Mouse (Mus musculus) midbrain, embryonic 13.5 days (tissue): Measurements from ENCODE around the gene Nell2. TPM values are rescaled to one million over a fixed set of nuclear protein-coding genes. Genes with fewer than 3 reads are reported as not detected.

ENCODE experiments used
- ATAC-seq: fragments of 200-750 bp; cut with Nextera tagmentation; 2 replicates; pipeline ENCODE4 v1.8.0; 2017; ENCODE audit warnings: mild to moderate bottlenecking, moderate TSS enrichment, moderate library complexity
- H3K27ac ChIP-seq: fragments of 300-500 bp; sonication (generic); 2 replicates; pipeline ENCODE4 v1.5.1; 2015; ENCODE audit warnings: inconsistent platforms, mild to moderate bottlenecking, moderate library complexity
- H3K27me3 ChIP-seq: fragments of 300-500 bp; sonication (generic); 2 replicates; pipeline ENCODE4 v1.6.1; 2015; ENCODE audit warnings: mild to moderate bottlenecking, inconsistent platforms
- H3K36me3 ChIP-seq: fragments of 300-500 bp; sonication (generic); 2 replicates; pipeline ENCODE4 v1.6.1; 2015; ENCODE audit warnings: mild to moderate bottlenecking, inconsistent platforms
- H3K4me1 ChIP-seq: fragments of 300-500 bp; sonication (generic); replicated peaks from 2 replicates; pipeline ENCODE4 v1.6.1; 2015; ENCODE audit warnings: inconsistent platforms
- H3K4me2 ChIP-seq: fragments of 300-500 bp; sonication (generic); replicated peaks from 2 replicates; pipeline ENCODE4 v1.6.1; 2015; ENCODE audit warnings: moderate library complexity, mild to moderate bottlenecking, inconsistent platforms
- H3K4me3 ChIP-seq: fragments of 300-500 bp; sonication (generic); replicated peaks from 2 replicates; pipeline ENCODE4 v1.5.1; 2015; ENCODE audit warnings: mild to moderate bottlenecking, inconsistent platforms
- H3K9ac ChIP-seq: fragments of 300-500 bp; sonication (generic); replicated peaks from 2 replicates; pipeline ENCODE4 v1.6.1; 2015; ENCODE audit warnings: mild to moderate bottlenecking, inconsistent platforms
- H3K9me3 ChIP-seq: fragments of 300-500 bp; sonication (generic); 2 replicates; pipeline ENCODE4 v1.6.1; 2016; ENCODE audit warnings: mild to moderate bottlenecking, inconsistent platforms
- WGBS: fragments of 180-500 bp; shearing (Covaris S2); methylation state at CpG from one replicate; pipeline ENCODE4 v1.1.7; 2015; 5-methylcytosine and 5-hydroxymethylcytosine counted together
- polyA plus RNA-seq: library from polyadenylated mRNA; unstranded; fragments of >200 nt; fragmentation: Nextera tagmentation; extraction: Ambion mirVana; gene quantifications from 2 replicates; pipeline ENCODE4 v1.2.1, GENCODE M21; 2015

The Nell2 gene
- polyA plus RNA-seq, 1 experiment from 2014 or later = 153 TPM

GRCm38 (mm10) chr15:95131401-95131800 is 397.0 kb downstream of the Nell2 start:
- no peak overlapping the region for H3K4me3 ChIP-seq
- H3K27ac ChIP-seq = no peak overlapping the region
- H3K4me2 ChIP-seq = no peak overlapping the region
- ATAC-seq = no peak
- WGBS = 67% methylated on average over 4 of the region's 4 CpGs
- no peaks in the 10 kb centered on the region for H3K27me3 ChIP-seq
- no peaks in the 10 kb centered on the region for H3K9me3 ChIP-seq
- 0 out of 2 replicates have a peak, but pooled peaks cover 3% of the 10 kb centered on the region for H3K4me1 ChIP-seq
- H3K9ac ChIP-seq = no peak overlapping the region
- H3K36me3 ChIP-seq = no peaks in the 10 kb centered on the region

GRCm38 (mm10) chr15:95108626-95109025 is 419.7 kb downstream of the Nell2 start:
- Histone ChIP-seq H3K4me1 (no peaks in the 10 kb centered on the region), H3K27ac (no peak overlapping the region), H3K9ac (no peak overlapping the region), H3K36me3 (no peaks in the 10 kb centered on the region), H3K4me3 (no peak overlapping the region), H3K4me2 (no peak overlapping the region), H3K27me3 (no peaks in the 10 kb centered on the region), H3K9me3 (no peaks in the 10 kb centered on the region)
- WGBS = 85% methylated on average over 4 of the region's 4 CpGs
- no peak for ATAC-seq

GRCm38 (mm10) chr15:95107246-95107809 is 421.0 kb downstream of the Nell2 start:
- 70% methylated on average over 8 of the region's 8 CpGs for WGBS
- Histone ChIP-seq H3K27ac (0 out of 2 replicates have a peak overlapping the region, but pooled peaks have one; percentile 9), H3K9ac (no peak overlapping the region), H3K36me3 (no peaks in the 10 kb centered on the region), H3K9me3 (no peaks in the 10 kb centered on the region), H3K4me1 (no peaks in the 10 kb centered on the region), H3K4me2 (no peak overlapping the region), H3K27me3 (no peaks in the 10 kb centered on the region), H3K4me3 (no peak overlapping the region)
- ATAC-seq = no peak

GRCm38 (mm10) chr15:95101522-95101921 is 426.8 kb downstream of the Nell2 start:
- no peak overlapping the region for H3K27ac ChIP-seq
- no peaks in the 10 kb centered on the region for H3K36me3 ChIP-seq
- H3K4me3 ChIP-seq = no peak overlapping the region
- no peaks in the 10 kb centered on the region for H3K27me3 ChIP-seq
- no peaks in the 10 kb centered on the region for H3K9me3 ChIP-seq
- H3K4me2 ChIP-seq = no peak overlapping the region
- H3K9ac ChIP-seq = no peak overlapping the region
- no peak for ATAC-seq
- H3K4me1 ChIP-seq = no peaks in the 10 kb centered on the region

- H3K4me3 ChIP-seq = no peak overlapping the region
- no peaks in the 10 kb centered on the region for H3K36me3 ChIP-seq
- no peaks in the 10 kb centered on the region for H3K9me3 ChIP-seq
- H3K4me2 ChIP-seq = no peak overlapping the region
- 88% methylated on average over 7 of the region's 7 CpGs for WGBS
- ATAC-seq = no peak
- no peaks in the 10 kb centered on the region for H3K4me1 ChIP-seq
- no peaks in the 10 kb centered on the region for H3K27me3 ChIP-seq
- no peak overlapping the region for H3K27ac ChIP-seq
- no peak overlapping the region for H3K9ac ChIP-seq
Observed at GRCm38 (mm10) chr15:95100133-95100532, 428.2 kb downstream of the Nell2 start.

- Histone ChIP-seq H3K4me2 (no peak overlapping the region), H3K9me3 (no peaks in the 10 kb centered on the region), H3K4me1 (0 out of 2 replicates have a peak, but pooled peaks cover 8% of the 10 kb centered on the region), H3K27ac (no peak overlapping the region), H3K4me3 (no peak overlapping the region), H3K9ac (no peak overlapping the region), H3K27me3 (no peaks in the 10 kb centered on the region), H3K36me3 (no peaks in the 10 kb centered on the region)
- WGBS = 85% methylated on average over 7 of the region's 7 CpGs
- no peak for ATAC-seq
Observed at GRCm38 (mm10) chr15:95085962-95086361, 442.4 kb downstream of the Nell2 start.

GRCm38 (mm10) chr15:95081654-95082053 is 446.7 kb downstream of the Nell2 start:
- no peak overlapping the region for H3K9ac ChIP-seq
- no peak overlapping the region for H3K4me3 ChIP-seq
- H3K4me2 ChIP-seq = no peak overlapping the region
- no peaks in the 10 kb centered on the region for H3K36me3 ChIP-seq
- H3K9me3 ChIP-seq = no peaks in the 10 kb centered on the region
- H3K27me3 ChIP-seq = no peaks in the 10 kb centered on the region
- H3K4me1 ChIP-seq = 0 out of 2 replicates have a peak, but pooled peaks cover 8% of the 10 kb centered on the region
- H3K27ac ChIP-seq = peak overlapping the region; percentile 57; the same call in 1 of the 2 replicates
- ATAC-seq = peak; percentile 85
- 56% methylated on average over 11 of the region's 11 CpGs for WGBS

- Histone ChIP-seq H3K36me3 (no peaks in the 10 kb centered on the region), H3K27ac (no peak overlapping the region), H3K4me1 (no peaks in the 10 kb centered on the region; the same call in 1 of the 2 replicates), H3K27me3 (no peaks in the 10 kb centered on the region), H3K4me2 (no peak overlapping the region), H3K9ac (no peak overlapping the region), H3K4me3 (no peak overlapping the region), H3K9me3 (no peaks in the 10 kb centered on the region)
- no peak for ATAC-seq
- 74% methylated on average over 12 of the region's 12 CpGs for WGBS
Observed at GRCm38 (mm10) chr15:95075356-95075755, 453.0 kb downstream of the Nell2 start.

GRCm38 (mm10) chr15:95070881-95071280 is 457.5 kb downstream of the Nell2 start:
- H3K27ac ChIP-seq = no peak overlapping the region
- WGBS = 92% methylated on average over 7 of the region's 7 CpGs

GRCm38 (mm10) chr15:95068799-95069198 is 459.6 kb downstream of the Nell2 start:
- H3K9ac ChIP-seq = no peak overlapping the region
- H3K36me3 ChIP-seq = no peaks in the 10 kb centered on the region
- H3K4me3 ChIP-seq = no peak overlapping the region
- no peaks in the 10 kb centered on the region for H3K9me3 ChIP-seq
- no peaks in the 10 kb centered on the region for H3K27me3 ChIP-seq
- no peak overlapping the region; the same call in 1 of the 2 replicates for H3K27ac ChIP-seq
- 73% methylated on average over 1 of the region's 1 CpGs for WGBS
- H3K4me1 ChIP-seq = peaks cover 5% of the 10 kb centered on the region; the same call in 1 of the 2 replicates
- no peak overlapping the region for H3K4me2 ChIP-seq
- no peak for ATAC-seq

More at GRCm38 (mm10) chr15:95070881-95071280, 457.5 kb downstream of the Nell2 start:
- no peak for ATAC-seq
- Histone ChIP-seq H3K9ac (no peak overlapping the region), H3K27me3 (no peaks in the 10 kb centered on the region), H3K9me3 (no peaks in the 10 kb centered on the region), H3K4me1 (peaks cover 5% of the 10 kb centered on the region; the same call in 1 of the 2 replicates), H3K4me2 (no peak overlapping the region), H3K4me3 (no peak overlapping the region), H3K36me3 (no peaks in the 10 kb centered on the region)

- 95% methylated on average over 1 of the region's 1 CpGs for WGBS
- H3K4me3 ChIP-seq = no peak overlapping the region
- H3K27ac ChIP-seq = no peak overlapping the region
- no peak overlapping the region for H3K9ac ChIP-seq
- no peak overlapping the region for H3K4me2 ChIP-seq
- peaks cover 5% of the 10 kb centered on the region; the same call in 1 of the 2 replicates for H3K4me1 ChIP-seq
- H3K36me3 ChIP-seq = no peaks in the 10 kb centered on the region
- no peak for ATAC-seq
- H3K9me3 ChIP-seq = no peaks in the 10 kb centered on the region
- no peaks in the 10 kb centered on the region for H3K27me3 ChIP-seq
Observed at GRCm38 (mm10) chr15:95068023-95068422, 460.3 kb downstream of the Nell2 start.

GRCm38 (mm10) chr15:95055081-95055650 is 473.2 kb downstream of the Nell2 start:
- H3K36me3 ChIP-seq = no peaks in the 10 kb centered on the region
- H3K4me2 ChIP-seq = no peak overlapping the region
- H3K27ac ChIP-seq = no peak overlapping the region
- no peak overlapping the region for H3K4me3 ChIP-seq
- no peaks in the 10 kb centered on the region for H3K27me3 ChIP-seq
- H3K9me3 ChIP-seq = no peaks in the 10 kb centered on the region
- 49% methylated on average over 8 of the region's 8 CpGs for WGBS
- no peak for ATAC-seq
- H3K9ac ChIP-seq = no peak overlapping the region
- H3K4me1 ChIP-seq = no peaks in the 10 kb centered on the region; the same call in 1 of the 2 replicates
